Mouse (Mus musculus): ENCODE results near the gene Fxr2. TPM values are rescaled to one million over a fixed set of nuclear protein-coding genes. Genes with fewer than 3 reads are reported as not detected.

Fxr2 gene
- polyA plus RNA-seq, 1 experiment from 2014 or later = 31.2 TPM

DNA sequence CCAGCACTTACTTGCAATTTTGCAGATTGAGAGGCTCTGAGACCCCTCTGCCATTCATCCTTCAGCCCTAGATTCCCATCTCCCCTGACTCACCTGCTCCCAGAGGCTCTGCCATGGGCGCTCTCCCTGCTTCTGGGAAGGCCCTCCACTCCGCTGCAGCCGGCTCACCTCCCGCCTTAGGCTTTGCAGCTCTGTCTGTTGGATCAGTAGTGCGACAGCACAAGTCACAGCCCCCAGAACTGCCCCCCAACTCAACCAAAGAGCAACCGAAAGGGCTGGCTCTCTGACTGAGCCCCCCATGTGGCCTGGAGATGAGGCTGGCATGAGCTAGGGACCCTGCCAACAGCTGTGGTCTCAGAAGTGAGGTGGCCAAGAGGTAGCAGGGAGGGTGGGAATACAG lies 52.1 kb downstream of the Fxr2 start:
- WGBS = 80% methylated on average over 6 of the region's 6 CpGs
- peaks cover 18% of the 10 kb centered on the region for H3K4me1 ChIP-seq (ENCODE audit: insufficient read depth)
- H3K4me2 ChIP-seq = no peak overlapping the region
- no peaks in the 10 kb centered on the region for H3K27me3 ChIP-seq (ENCODE audit: insufficient read depth, low read length)
- no peak for TF ChIP-seq CTCF (IDR thresholded peaks at IDR 0.05; ENCODE audit: low read depth)
- H3K27ac ChIP-seq (ENCODE audit: low read depth) = no peak overlapping the region
- H3K36me3 ChIP-seq (ENCODE audit: insufficient read depth) = peaks cover 8% of the 10 kb centered on the region
- DNase-seq (no peak), ATAC-seq (ENCODE audit: insufficient read depth) (no peak)
- H3K4me3 ChIP-seq (ENCODE audit: low read depth, low read length) = no peak overlapping the region
- H3K9me3 ChIP-seq (ENCODE audit: low read depth, low read length) = no peaks in the 10 kb centered on the region
- no peak overlapping the region for H3K9ac ChIP-seq

DNA sequence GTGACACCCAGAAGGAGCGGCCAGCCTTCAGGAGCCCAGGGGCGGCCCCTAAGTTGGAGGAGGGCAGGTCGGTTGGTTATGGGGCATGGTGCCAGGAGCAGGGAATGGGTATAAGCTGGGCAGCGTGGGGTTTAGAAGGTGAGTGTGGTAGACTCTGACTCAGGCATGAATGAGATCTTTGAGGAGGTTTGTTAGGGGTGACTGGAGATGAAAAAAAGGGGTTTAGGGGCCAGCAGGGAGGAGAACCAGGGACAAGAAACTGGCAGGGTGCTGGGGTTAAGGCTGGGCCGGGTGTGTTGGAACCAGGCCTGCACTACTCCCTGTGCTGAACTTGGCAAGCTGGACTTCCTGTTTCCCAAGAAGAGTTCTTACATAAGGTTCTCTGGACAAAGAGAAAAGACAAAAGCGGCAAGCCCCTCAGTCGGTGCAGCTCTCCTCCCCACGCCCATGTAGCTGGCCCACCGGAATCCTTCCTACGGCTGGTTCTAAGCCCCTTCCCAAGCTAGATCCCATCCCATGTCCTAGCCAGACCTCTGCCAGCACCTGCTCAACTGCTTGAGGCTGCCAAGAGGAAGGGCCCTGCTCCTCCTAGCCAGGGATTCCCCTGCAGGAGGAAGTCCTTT lies 52.8 kb downstream of the Fxr2 start, which contains the start of gene Tnfsf13:
TSS of gene Tnfsf13 (minus strand) at position 259 of the 623 bp plus-strand sequence.
- DNase-seq = peak; percentile 77
- 64% methylated on average over 10 of the region's 10 CpGs for WGBS
- TF ChIP-seq CTCF (IDR thresholded peaks at IDR 0.05; ENCODE audit: low read depth) = no peak
- H3K27ac ChIP-seq (ENCODE audit: low read depth) = peak within 1 kb of the TSS; percentile 77
- H3K9ac ChIP-seq = peak within 1 kb of the TSS; percentile 39
- peak within 1 kb of the TSS; percentile 36; the same call in 1 of the 2 replicates for H3K4me2 ChIP-seq
- H3K4me1 ChIP-seq (ENCODE audit: insufficient read depth) = peaks cover 15% of the 10 kb centered on the region
- no peaks in the 10 kb centered on the region for H3K27me3 ChIP-seq (ENCODE audit: insufficient read depth, low read length)
- ATAC-seq (ENCODE audit: insufficient read depth) = no peak
- H3K36me3 ChIP-seq (ENCODE audit: insufficient read depth) = 0 out of 2 replicates have a peak, but pooled peaks cover under 1% of the 10 kb centered on the region
- H3K9me3 ChIP-seq (ENCODE audit: low read depth, low read length) = no peaks in the 10 kb centered on the region
- H3K4me3 ChIP-seq (ENCODE audit: low read depth, low read length) = no peak within 1 kb of the TSS

DNA sequence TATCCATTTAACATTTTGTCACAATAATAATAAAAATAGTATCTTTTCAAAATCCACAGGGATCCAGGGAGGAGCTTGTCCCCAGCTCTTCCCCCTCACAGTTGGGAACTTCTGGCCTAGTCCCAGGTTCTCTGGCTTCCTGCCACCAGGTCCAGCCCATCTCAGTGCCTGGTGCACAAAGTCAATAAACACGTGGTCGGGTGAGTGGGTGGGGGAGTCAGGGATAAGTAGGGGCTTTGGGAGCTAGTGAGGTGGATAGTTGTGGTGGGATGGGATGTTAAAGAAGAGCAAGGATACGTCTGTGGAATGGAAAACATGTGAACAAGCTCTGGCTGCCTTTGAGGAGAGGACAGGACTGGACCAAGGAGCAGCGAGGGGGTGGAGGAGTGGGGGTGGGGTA lies 53.6 kb downstream of the Fxr2 start:
- Histone ChIP-seq H3K4me3 (ENCODE audit: low read depth, low read length) (no peak overlapping the region), H3K9ac (peak overlapping the region; percentile 39), H3K27ac (ENCODE audit: low read depth) (peak overlapping the region; percentile 77; the same call in 1 of the 2 replicates), H3K4me1 (ENCODE audit: insufficient read depth) (peaks cover 12% of the 10 kb centered on the region), H3K4me2 (peak overlapping the region; percentile 36; the same call in 1 of the 2 replicates), H3K9me3 (ENCODE audit: low read depth, low read length) (no peaks in the 10 kb centered on the region), H3K27me3 (ENCODE audit: insufficient read depth, low read length) (no peaks in the 10 kb centered on the region), H3K36me3 (ENCODE audit: insufficient read depth) (no peaks in the 10 kb centered on the region)
- WGBS = 11% methylated on average over 4 of the region's 4 CpGs
- DNase-seq (peak; percentile 85), ATAC-seq (ENCODE audit: insufficient read depth) (no peak)
- no peak for TF ChIP-seq CTCF (IDR thresholded peaks at IDR 0.05; ENCODE audit: low read depth)

DNA sequence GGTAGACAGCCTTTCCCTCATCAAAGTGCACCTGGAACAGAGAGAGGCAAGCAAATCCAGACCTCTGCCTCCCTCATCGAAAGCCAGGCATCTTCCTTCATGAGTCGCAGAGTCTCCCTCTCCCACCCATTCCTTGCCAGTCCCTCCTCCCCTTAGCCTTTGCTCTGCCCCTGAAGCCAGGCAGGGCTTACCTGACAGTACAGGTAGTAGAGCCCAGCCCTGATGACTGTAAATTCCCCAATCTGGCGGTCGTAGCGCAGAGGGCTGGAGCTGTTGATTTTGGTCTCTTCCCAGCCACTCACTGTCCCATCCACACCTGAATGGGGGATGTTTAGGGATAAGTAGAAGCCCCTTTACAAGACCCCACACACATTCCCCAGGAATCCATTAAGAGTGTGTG lies 54.3 kb downstream of the Fxr2 start:
- WGBS = 48% methylated on average over 5 of the region's 5 CpGs
- Histone ChIP-seq H3K36me3 (ENCODE audit: insufficient read depth) (no peaks in the 10 kb centered on the region), H3K4me3 (ENCODE audit: low read depth, low read length) (no peak overlapping the region), H3K4me1 (ENCODE audit: insufficient read depth) (peaks cover 12% of the 10 kb centered on the region), H3K27ac (ENCODE audit: low read depth) (peak overlapping the region; percentile 77; the same call in 1 of the 2 replicates), H3K4me2 (peak overlapping the region; percentile 36; the same call in 1 of the 2 replicates), H3K9me3 (ENCODE audit: low read depth, low read length) (no peaks in the 10 kb centered on the region), H3K27me3 (ENCODE audit: insufficient read depth, low read length) (no peaks in the 10 kb centered on the region), H3K9ac (peak overlapping the region; percentile 39; the same call in 1 of the 2 replicates)
- TF ChIP-seq CTCF (IDR thresholded peaks at IDR 0.05; ENCODE audit: low read depth) = no peak
- ATAC-seq (ENCODE audit: insufficient read depth) (no peak), DNase-seq (no peak)

DNA sequence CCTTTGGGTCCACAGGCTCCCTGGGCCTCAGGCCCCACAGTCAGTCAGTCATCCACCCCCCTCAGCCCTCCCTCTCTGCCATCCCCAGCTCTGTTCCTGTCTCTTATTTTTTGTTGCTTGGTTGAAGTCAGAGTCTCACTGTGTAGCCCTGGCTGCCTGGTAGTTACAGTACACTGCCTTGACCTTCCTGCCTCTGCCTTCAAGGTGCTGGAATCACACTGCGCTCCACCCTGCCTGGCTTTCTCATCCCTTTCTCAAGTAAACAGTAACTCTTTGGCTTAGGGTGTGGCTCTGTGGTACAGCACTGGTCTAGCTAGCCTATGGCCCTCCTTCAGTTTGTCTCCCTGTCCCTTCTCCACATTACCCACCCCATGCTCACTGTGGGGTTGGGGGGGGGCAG lies 57.1 kb downstream of the Fxr2 start:
- Histone ChIP-seq H3K4me2 (no peak overlapping the region), H3K4me3 (ENCODE audit: low read depth, low read length) (no peak overlapping the region), H3K36me3 (ENCODE audit: insufficient read depth) (no peaks in the 10 kb centered on the region), H3K9ac (no peak overlapping the region), H3K9me3 (ENCODE audit: low read depth, low read length) (no peaks in the 10 kb centered on the region), H3K27me3 (ENCODE audit: insufficient read depth, low read length) (no peaks in the 10 kb centered on the region), H3K4me1 (ENCODE audit: insufficient read depth) (peaks cover 12% of the 10 kb centered on the region), H3K27ac (ENCODE audit: low read depth) (no peak overlapping the region)
- ATAC-seq (ENCODE audit: insufficient read depth) (no peak), DNase-seq (no peak)
- TF ChIP-seq CTCF (IDR thresholded peaks at IDR 0.05; ENCODE audit: low read depth) = no peak
- 84% methylated on average over 1 of the region's 1 CpGs for WGBS

DNA sequence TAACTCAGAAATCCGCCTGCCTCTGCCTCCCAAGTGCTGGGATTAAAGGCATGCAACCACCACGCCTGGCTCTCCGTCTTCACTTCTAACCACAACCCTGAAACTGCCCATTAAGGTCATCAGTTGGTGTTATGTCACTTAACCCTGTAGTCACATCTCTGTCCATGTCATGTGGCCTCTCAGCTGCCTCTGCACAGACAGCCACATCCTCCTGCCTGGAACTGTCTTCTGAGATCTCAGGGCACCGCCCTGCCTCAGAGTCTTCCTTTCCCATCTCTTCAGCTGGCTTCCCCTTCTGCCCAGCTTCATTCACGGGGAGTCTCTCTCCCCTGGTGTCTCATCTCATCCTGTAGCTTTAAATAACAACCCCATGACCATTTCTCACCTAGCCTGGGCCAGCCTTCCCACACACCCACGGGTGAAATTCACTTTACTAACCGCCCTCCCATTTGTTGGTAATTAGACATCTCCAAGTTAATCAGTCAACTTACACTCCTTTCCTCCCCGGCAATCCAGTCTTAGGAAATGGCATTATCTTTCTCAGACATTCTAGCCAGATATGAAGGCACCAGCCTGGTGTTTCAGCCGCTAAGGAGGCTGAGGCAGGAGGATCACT lies 59.5 kb downstream of the Fxr2 start:
- Histone ChIP-seq H3K27me3 (ENCODE audit: insufficient read depth, low read length) (no peaks in the 10 kb centered on the region), H3K9me3 (ENCODE audit: low read depth, low read length) (no peaks in the 10 kb centered on the region), H3K9ac (no peak overlapping the region), H3K4me2 (no peak overlapping the region), H3K4me3 (ENCODE audit: low read depth, low read length) (no peak overlapping the region), H3K4me1 (ENCODE audit: insufficient read depth) (no peaks in the 10 kb centered on the region), H3K27ac (ENCODE audit: low read depth) (no peak overlapping the region), H3K36me3 (ENCODE audit: insufficient read depth) (no peaks in the 10 kb centered on the region)
- no peak for TF ChIP-seq CTCF (IDR thresholded peaks at IDR 0.05; ENCODE audit: low read depth)
- DNase-seq = no peak
- WGBS = 71% methylated on average over 9 of the region's 9 CpGs
- ATAC-seq (ENCODE audit: insufficient read depth) = no peak

DNA sequence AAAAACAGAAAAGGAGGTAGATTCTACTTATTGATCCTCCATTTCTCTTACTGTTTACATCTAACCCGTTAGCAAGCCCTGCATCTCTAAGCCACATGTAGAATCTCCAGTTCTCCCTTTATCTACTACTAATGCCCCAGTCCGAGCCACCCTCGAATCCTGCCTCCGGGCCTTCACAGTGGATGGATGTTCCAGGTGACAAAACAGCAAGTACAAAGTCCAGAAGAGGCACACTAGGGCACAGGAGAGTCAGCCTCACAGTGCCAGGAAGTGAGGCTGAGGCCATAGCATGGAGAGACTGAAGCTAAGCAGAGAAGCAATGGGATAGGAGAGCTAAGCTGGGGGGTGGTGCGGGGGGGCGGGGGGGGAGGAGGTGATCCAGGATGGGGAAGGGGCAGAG lies 60.1 kb downstream of the Fxr2 start:
- TF ChIP-seq CTCF (IDR thresholded peaks at IDR 0.05; ENCODE audit: low read depth) = no peak
- Histone ChIP-seq H3K27me3 (ENCODE audit: insufficient read depth, low read length) (no peaks in the 10 kb centered on the region), H3K4me3 (ENCODE audit: low read depth, low read length) (no peak overlapping the region), H3K9ac (no peak overlapping the region), H3K4me2 (no peak overlapping the region), H3K4me1 (ENCODE audit: insufficient read depth) (no peaks in the 10 kb centered on the region), H3K36me3 (ENCODE audit: insufficient read depth) (no peaks in the 10 kb centered on the region), H3K9me3 (ENCODE audit: low read depth, low read length) (no peaks in the 10 kb centered on the region), H3K27ac (ENCODE audit: low read depth) (no peak overlapping the region)
- WGBS = 81% methylated on average over 6 of the region's 6 CpGs
- ATAC-seq (ENCODE audit: insufficient read depth) = no peak
- no peak for DNase-seq

All from lung, embryonic 14.5 days (tissue).